Mouse (Mus musculus): ENCODE measurements at regions not wholly inside any gene's neighbourhood (a gene's known extent, or its start where the extent isn't known, plus 50 kb on each side); places are given as distances from the start of the nearest gene placed in this dataset.

DNA sequence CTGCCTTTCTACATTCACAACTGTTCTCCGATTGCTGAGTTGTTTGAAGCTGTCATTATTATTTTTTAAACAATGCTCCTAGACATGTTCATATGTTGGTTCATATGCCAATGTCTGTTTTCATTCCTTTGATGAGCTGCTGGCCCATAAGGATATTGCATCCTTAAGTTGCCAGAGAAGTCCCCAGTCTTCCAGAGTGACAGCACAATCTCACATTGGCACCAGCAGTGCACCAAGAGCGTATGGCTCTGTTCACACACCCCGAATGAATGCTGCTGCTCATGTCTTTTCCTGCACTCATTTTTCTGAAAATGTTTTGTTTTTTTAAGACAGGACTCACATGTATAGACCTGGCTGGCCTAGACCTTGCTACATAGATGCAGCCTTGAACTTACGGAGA, 124.4 kb upstream of the Ccnd2 start:
- Histone ChIP-seq H3K27me3 (ENCODE audit: control insufficient read depth, insufficient read depth, insufficient read length) (no peaks in the 10 kb centered on the region), H3K79me2 (ENCODE audit: control insufficient read depth, insufficient read depth) (no peaks in the 10 kb centered on the region), H3K36me3 (ENCODE audit: control insufficient read depth, insufficient read depth) (no peaks in the 10 kb centered on the region), H3ac (ENCODE audit: control insufficient read depth, insufficient read length, low read depth) (no peak overlapping the region), H3K4me3 (ENCODE audit: insufficient read depth, poor library complexity, severe bottlenecking) (no peak overlapping the region), H3K79me3 (ENCODE audit: low read depth) (no peaks in the 10 kb centered on the region)
- TF ChIP-seq MYOD1 (IDR thresholded peaks at IDR 0.05; ENCODE audit: control insufficient read depth, insufficient read length, low read depth) (no peak), CTCF (IDR thresholded peaks at IDR 0.05; ENCODE audit: control insufficient read depth, insufficient read depth, insufficient read length) (no peak), CEBPB (IDR thresholded peaks at IDR 0.05; ENCODE audit: low read depth) (no peak)

DNA sequence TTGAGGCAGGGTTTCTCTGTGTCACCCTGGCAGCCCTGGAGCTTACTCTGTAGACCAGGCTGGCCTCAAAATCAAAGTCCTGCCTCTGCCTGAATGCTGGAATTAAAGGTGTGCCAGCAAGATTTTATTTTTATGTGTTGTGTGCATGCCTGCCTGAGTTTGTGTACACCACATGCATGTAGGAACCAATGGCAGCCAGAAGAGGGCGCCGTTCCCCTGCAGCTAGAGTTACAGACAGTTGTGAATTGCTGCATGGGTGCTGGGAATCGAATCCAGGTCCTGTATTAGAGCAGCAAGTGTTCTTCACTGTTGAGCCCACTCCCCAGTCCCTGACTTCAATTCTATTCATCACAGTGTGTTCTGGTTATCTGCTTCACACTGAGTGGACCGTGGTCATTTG, 126.4 kb upstream of the Ccnd2 start:
- no peaks in the 10 kb centered on the region for H3K79me3 ChIP-seq (ENCODE audit: low read depth)
- H3K79me2 ChIP-seq (ENCODE audit: control insufficient read depth, insufficient read depth) = no peaks in the 10 kb centered on the region
- TF ChIP-seq MYOD1 (IDR thresholded peaks at IDR 0.05; ENCODE audit: control insufficient read depth, insufficient read length, low read depth) (no peak), FOSL1 (IDR thresholded peaks at IDR 0.05; ENCODE audit: insufficient read depth, low read length, poor library complexity, severe bottlenecking) (no peak), CTCF (IDR thresholded peaks at IDR 0.05; ENCODE audit: control insufficient read depth, insufficient read depth, insufficient read length) (no peak), USF1 (IDR thresholded peaks at IDR 0.05; ENCODE audit: low read depth) (no peak), MAX (IDR thresholded peaks at IDR 0.05) (no peak), MYOG (IDR thresholded peaks at IDR 0.05; ENCODE audit: control insufficient read depth, extremely low read depth, insufficient read length) (no peak), CEBPB (IDR thresholded peaks at IDR 0.05; ENCODE audit: low read depth) (no peak)
- H3K36me3 ChIP-seq (ENCODE audit: control insufficient read depth, insufficient read depth) = no peaks in the 10 kb centered on the region
- H3K4me3 ChIP-seq (ENCODE audit: insufficient read depth, poor library complexity, severe bottlenecking) = no peak overlapping the region
- no peak overlapping the region for H3ac ChIP-seq (ENCODE audit: control insufficient read depth, insufficient read length, low read depth)
- no peaks in the 10 kb centered on the region for H3K27me3 ChIP-seq (ENCODE audit: control insufficient read depth, insufficient read depth, insufficient read length)

DNA sequence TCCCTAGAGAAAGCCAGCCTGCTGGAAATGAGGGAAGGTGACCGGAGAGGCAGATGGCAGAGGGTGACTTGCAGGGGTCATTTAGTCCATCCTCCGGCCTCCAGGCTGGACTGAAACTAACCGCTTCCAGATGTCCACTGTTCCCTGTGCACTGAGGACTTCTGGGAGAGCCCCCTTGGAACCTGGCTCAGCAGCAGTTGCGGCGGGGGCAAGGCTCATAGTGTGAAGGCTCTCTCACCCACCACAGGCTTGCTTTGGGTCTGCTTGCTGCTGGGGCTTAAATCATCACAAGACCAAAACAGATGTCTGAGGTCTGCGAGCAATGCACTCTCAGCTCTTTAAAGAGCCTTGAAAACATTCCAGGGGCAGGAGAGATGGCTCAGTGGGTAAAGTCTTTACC, 132.2 kb upstream of the Ccnd2 start:
- Histone ChIP-seq H3K36me3 (ENCODE audit: control insufficient read depth, insufficient read depth) (no peaks in the 10 kb centered on the region), H3ac (ENCODE audit: control insufficient read depth, insufficient read length, low read depth) (no peak overlapping the region), H3K79me2 (ENCODE audit: control insufficient read depth, insufficient read depth) (no peaks in the 10 kb centered on the region), H3K4me3 (ENCODE audit: insufficient read depth, poor library complexity, severe bottlenecking) (no peak overlapping the region), H3K79me3 (ENCODE audit: low read depth) (no peaks in the 10 kb centered on the region), H3K27me3 (ENCODE audit: control insufficient read depth, insufficient read depth, insufficient read length) (no peaks in the 10 kb centered on the region)
- no peak for TF ChIP-seq MYOD1 (IDR thresholded peaks at IDR 0.05; ENCODE audit: control insufficient read depth, insufficient read length, low read depth)
- no peak for TF ChIP-seq FOSL1 (IDR thresholded peaks at IDR 0.05; ENCODE audit: insufficient read depth, low read length, poor library complexity, severe bottlenecking)
- TF ChIP-seq USF1 (IDR thresholded peaks at IDR 0.05; ENCODE audit: low read depth) = no peak
- TF ChIP-seq CTCF (IDR thresholded peaks at IDR 0.05; ENCODE audit: control insufficient read depth, insufficient read depth, insufficient read length) = no peak
- TF ChIP-seq MAX (IDR thresholded peaks at IDR 0.05) = no peak
- no peak for TF ChIP-seq CEBPB (IDR thresholded peaks at IDR 0.05; ENCODE audit: low read depth)
- TF ChIP-seq MYOG (IDR thresholded peaks at IDR 0.05; ENCODE audit: control insufficient read depth, extremely low read depth, insufficient read length) = no peak

DNA sequence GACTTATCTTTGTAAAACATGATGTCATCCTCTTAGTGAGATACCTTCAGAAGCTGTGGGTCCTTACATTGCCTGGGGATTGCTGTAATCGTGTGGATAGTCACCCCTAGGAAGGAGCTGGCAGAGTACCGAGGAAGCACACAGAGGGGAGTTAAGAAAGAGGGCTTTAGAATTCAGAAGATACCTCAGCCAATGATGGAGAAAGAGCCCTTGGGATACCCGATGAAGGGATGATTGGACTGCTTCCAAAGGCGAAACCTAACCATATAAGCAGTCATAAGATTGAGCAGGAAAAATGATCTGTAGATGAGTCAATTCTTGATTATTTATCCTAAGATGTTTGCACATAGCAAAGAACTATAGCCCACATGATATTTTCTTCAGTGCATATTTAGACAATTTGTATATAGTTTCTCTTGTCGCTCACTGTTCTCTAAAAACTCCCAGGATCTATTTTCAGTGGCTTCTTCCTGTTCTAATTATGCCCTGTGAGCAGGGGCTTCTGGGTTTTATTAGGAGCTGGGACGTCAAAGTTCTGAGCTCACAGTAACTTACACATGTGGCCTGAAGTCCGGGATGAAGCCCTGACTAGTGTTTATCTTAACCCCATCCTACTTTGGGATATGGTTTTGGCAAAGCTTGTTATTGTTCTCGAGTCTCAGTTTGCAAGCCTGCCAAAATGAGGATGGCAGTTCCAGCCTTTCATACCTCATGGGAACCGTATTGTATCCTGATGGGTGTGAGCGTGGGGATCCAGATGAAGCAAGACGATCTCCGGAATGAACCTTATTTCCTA, 134.9 kb upstream of the Ccnd2 start:
- Histone ChIP-seq H3K27me3 (ENCODE audit: control insufficient read depth, insufficient read depth, insufficient read length) (no peaks in the 10 kb centered on the region), H3ac (ENCODE audit: control insufficient read depth, insufficient read length, low read depth) (no peak overlapping the region), H3K79me3 (ENCODE audit: low read depth) (no peaks in the 10 kb centered on the region), H3K4me3 (ENCODE audit: insufficient read depth, poor library complexity, severe bottlenecking) (no peak overlapping the region), H3K79me2 (ENCODE audit: control insufficient read depth, insufficient read depth) (no peaks in the 10 kb centered on the region), H3K36me3 (ENCODE audit: control insufficient read depth, insufficient read depth) (no peaks in the 10 kb centered on the region)
- TF ChIP-seq MAX (IDR thresholded peaks at IDR 0.05) (no peak), FOSL1 (IDR thresholded peaks at IDR 0.05; ENCODE audit: insufficient read depth, low read length, poor library complexity, severe bottlenecking) (no peak), MYOD1 (IDR thresholded peaks at IDR 0.05; ENCODE audit: control insufficient read depth, insufficient read length, low read depth) (no peak), CEBPB (IDR thresholded peaks at IDR 0.05; ENCODE audit: low read depth) (no peak), USF1 (IDR thresholded peaks at IDR 0.05; ENCODE audit: low read depth) (no peak)

DNA sequence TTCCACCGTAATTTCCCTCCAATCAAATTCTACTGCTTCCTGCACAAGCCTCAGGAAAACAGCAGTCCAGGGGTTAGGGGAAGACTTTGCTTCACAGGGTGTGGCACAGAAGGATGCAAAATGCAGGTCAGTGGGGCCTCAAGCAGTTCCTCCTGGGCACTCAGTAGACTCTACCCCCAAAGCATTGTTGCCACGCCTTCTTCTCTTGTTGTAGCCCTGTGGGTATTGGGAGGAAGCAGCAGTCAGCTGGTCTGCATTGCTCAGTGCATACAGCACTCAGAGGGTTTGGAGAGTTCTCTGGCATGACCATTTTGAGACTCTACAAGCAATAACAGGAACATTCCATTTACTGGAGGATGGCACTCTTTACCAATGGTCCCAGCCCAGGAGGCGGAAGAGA, 137.0 kb upstream of the Ccnd2 start:
- TF ChIP-seq MYOD1 (IDR thresholded peaks at IDR 0.05; ENCODE audit: control insufficient read depth, insufficient read length, low read depth) (no peak), CTCF (IDR thresholded peaks at IDR 0.05; ENCODE audit: control insufficient read depth, insufficient read depth, insufficient read length) (no peak), MAX (IDR thresholded peaks at IDR 0.05) (no peak), USF1 (IDR thresholded peaks at IDR 0.05; ENCODE audit: low read depth) (no peak), MYOG (IDR thresholded peaks at IDR 0.05; ENCODE audit: control insufficient read depth, extremely low read depth, insufficient read length) (no peak), FOSL1 (IDR thresholded peaks at IDR 0.05; ENCODE audit: insufficient read depth, low read length, poor library complexity, severe bottlenecking) (no peak), CEBPB (IDR thresholded peaks at IDR 0.05; ENCODE audit: low read depth) (no peak)
- no peaks in the 10 kb centered on the region for H3K79me2 ChIP-seq (ENCODE audit: control insufficient read depth, insufficient read depth)
- no peak overlapping the region for H3ac ChIP-seq (ENCODE audit: control insufficient read depth, insufficient read length, low read depth)
- no peaks in the 10 kb centered on the region for H3K27me3 ChIP-seq (ENCODE audit: control insufficient read depth, insufficient read depth, insufficient read length)
- H3K36me3 ChIP-seq (ENCODE audit: control insufficient read depth, insufficient read depth) = no peaks in the 10 kb centered on the region
- no peak overlapping the region for H3K4me3 ChIP-seq (ENCODE audit: insufficient read depth, poor library complexity, severe bottlenecking)
- no peaks in the 10 kb centered on the region for H3K79me3 ChIP-seq (ENCODE audit: low read depth)

DNA sequence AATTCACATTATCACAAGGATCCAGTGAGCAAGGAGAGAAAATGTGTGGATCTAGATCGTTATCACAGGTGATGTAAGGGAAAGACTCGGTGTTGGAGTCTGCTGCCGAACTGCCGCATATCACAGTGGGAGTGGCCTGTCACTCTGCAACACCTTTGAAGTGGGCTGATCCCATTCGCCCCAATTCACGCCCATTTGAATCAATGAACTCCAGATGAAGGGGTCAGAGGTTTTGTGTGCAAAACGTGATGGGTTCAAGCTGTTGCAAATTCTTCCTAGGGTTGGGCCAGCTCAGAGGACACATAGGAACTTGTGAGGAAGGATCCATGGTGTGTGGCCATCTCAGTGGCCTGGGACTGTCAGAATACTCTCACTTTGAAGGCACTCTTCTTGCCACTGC, 139.9 kb upstream of the Ccnd2 start:
- H3K79me3 ChIP-seq (ENCODE audit: low read depth) = no peaks in the 10 kb centered on the region
- no peaks in the 10 kb centered on the region for H3K79me2 ChIP-seq (ENCODE audit: control insufficient read depth, insufficient read depth)
- TF ChIP-seq USF1 (IDR thresholded peaks at IDR 0.05; ENCODE audit: low read depth) (no peak), MYOD1 (IDR thresholded peaks at IDR 0.05; ENCODE audit: control insufficient read depth, insufficient read length, low read depth) (no peak), FOSL1 (IDR thresholded peaks at IDR 0.05; ENCODE audit: insufficient read depth, low read length, poor library complexity, severe bottlenecking) (no peak), MYOG (IDR thresholded peaks at IDR 0.05; ENCODE audit: control insufficient read depth, extremely low read depth, insufficient read length) (no peak), MAX (IDR thresholded peaks at IDR 0.05) (no peak), CTCF (IDR thresholded peaks at IDR 0.05; ENCODE audit: control insufficient read depth, insufficient read depth, insufficient read length) (no peak), CEBPB (IDR thresholded peaks at IDR 0.05; ENCODE audit: low read depth) (no peak)
- no peak overlapping the region for H3K4me3 ChIP-seq (ENCODE audit: insufficient read depth, poor library complexity, severe bottlenecking)
- no peaks in the 10 kb centered on the region for H3K36me3 ChIP-seq (ENCODE audit: control insufficient read depth, insufficient read depth)
- H3ac ChIP-seq (ENCODE audit: control insufficient read depth, insufficient read length, low read depth) = no peak overlapping the region
- H3K27me3 ChIP-seq (ENCODE audit: control insufficient read depth, insufficient read depth, insufficient read length) = no peaks in the 10 kb centered on the region
